Mouse (Mus musculus) forebrain, postnatal 0 days (tissue): ENCODE results near the gene Smad1. TPM values are rescaled to one million over a fixed set of nuclear protein-coding genes. Genes with fewer than 3 reads are reported as not detected.

ENCODE experiments used
- ATAC-seq: fragments of 200-750 bp; cut with Nextera tagmentation; 2 replicates; pipeline ENCODE4 v1.8.0; 2017; ENCODE audit warnings: mild to moderate bottlenecking, moderate library complexity
- DNase-seq: peaks from one replicate; pipeline ENCODE4 v3.0.0-alpha.2; 2015
- H3K27ac ChIP-seq: fragments of 300-500 bp; sonication (generic); 2 replicates; pipeline ENCODE4 v1.5.1; 2014; ENCODE audit warnings: low read depth, mild to moderate bottlenecking, antibody characterized with exemption, low read length, moderate library complexity, mixed read lengths
- H3K27me3 ChIP-seq: fragments of 300-500 bp; sonication (generic); 2 replicates; pipeline ENCODE4 v1.6.1; 2014; ENCODE audit warnings: mild to moderate bottlenecking, low read length, mixed read lengths; ENCODE audit not compliant: insufficient read depth
- H3K36me3 ChIP-seq: fragments of 300-500 bp; sonication (generic); 2 replicates; pipeline ENCODE4 v1.6.1; 2014; ENCODE audit warnings: mild to moderate bottlenecking, moderate library complexity; ENCODE audit not compliant: insufficient read depth
- H3K4me1 ChIP-seq: fragments of 300-500 bp; sonication (generic); 2 replicates; pipeline ENCODE4 v1.6.1; 2014; ENCODE audit warnings: antibody characterized with exemption; ENCODE audit not compliant: insufficient read depth
- H3K4me2 ChIP-seq: fragments of 300-500 bp; sonication (generic); 2 replicates; pipeline ENCODE4 v1.6.1; 2014; ENCODE audit warnings: low read depth, mild to moderate bottlenecking, moderate library complexity
- H3K4me3 ChIP-seq: fragments of 300-500 bp; sonication (generic); 2 replicates; pipeline ENCODE4 v1.5.1; 2014; ENCODE audit warnings: low read depth, low read length, mixed read lengths
- H3K9ac ChIP-seq: fragments of 300-500 bp; sonication (generic); 2 replicates; pipeline ENCODE4 v1.6.1; 2014; ENCODE audit warnings: mild to moderate bottlenecking
- H3K9me3 ChIP-seq: fragments of 300-500 bp; sonication (generic); 2 replicates; pipeline ENCODE4 v1.6.1; 2016; ENCODE audit warnings: low read length
- CTCF ChIP-seq: sonication (generic); IDR thresholded peaks from 2 replicates; pipeline ENCODE4 v1.5.1; 2016; ENCODE audit warnings: antibody characterized with exemption, control low read depth, low read depth
- WGBS: fragments of 180-500 bp; shearing (Covaris S2); extraction: QIAGEN DNeasy Blood & Tissue Kit; methylation state at CpG from one replicate; pipeline ENCODE4 v1.1.7; 2014; 5-methylcytosine and 5-hydroxymethylcytosine counted together
- polyA plus RNA-seq: library from polyadenylated mRNA; unstranded; fragments of >200 nt; fragmentation: Nextera tagmentation; extraction: Ambion mirVana; gene quantifications from 2 replicates; pipeline ENCODE4 v1.2.1, GENCODE M21; 2015
- total RNA-seq: library from RNA; depleted of rRNA; stranded (reverse); fragments of >200 nt; gene quantifications from 2 replicates; pipeline ENCODE4 v1.2.3, GENCODE M21; 2014

Gene Smad1
- total and polyA plus RNA-seq, 2 experiments from 2014 or later, result 57.1 to 80.1 TPM

DNA sequence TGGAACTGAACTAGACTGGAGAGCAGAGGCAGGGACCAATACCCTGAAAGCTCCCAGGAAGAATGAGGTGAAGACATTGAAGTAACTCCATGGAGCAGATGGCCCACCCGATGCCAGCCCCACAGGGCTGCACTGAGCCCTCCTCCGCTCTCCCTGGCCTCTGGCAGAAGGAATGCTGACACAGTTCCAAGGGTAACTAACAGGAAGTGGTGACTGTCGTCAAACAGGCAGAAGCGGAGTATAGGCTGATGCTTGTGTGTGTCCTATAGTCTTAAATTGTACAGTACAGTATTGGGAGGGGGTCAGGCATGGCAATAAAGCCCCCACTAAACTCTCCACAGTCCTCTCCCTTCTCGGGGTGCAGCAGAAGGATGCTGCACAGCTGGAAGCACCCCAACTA is 24.9 kb downstream of the Smad1 start:
- Histone ChIP-seq H3K36me3 (peaks cover 16% of the 10 kb centered on the region), H3K4me2 (no peak overlapping the region), H3K9ac (no peak overlapping the region), H3K27ac (no peak overlapping the region), H3K9me3 (no peaks in the 10 kb centered on the region), H3K27me3 (no peaks in the 10 kb centered on the region), H3K4me1 (peaks cover 3% of the 10 kb centered on the region; the same call in 1 of the 2 replicates), H3K4me3 (no peak overlapping the region)
- DNase-seq (no peak), ATAC-seq (no peak)
- no peak for TF ChIP-seq CTCF
- 55% methylated on average over 5 of the region's 5 CpGs for WGBS

DNA sequence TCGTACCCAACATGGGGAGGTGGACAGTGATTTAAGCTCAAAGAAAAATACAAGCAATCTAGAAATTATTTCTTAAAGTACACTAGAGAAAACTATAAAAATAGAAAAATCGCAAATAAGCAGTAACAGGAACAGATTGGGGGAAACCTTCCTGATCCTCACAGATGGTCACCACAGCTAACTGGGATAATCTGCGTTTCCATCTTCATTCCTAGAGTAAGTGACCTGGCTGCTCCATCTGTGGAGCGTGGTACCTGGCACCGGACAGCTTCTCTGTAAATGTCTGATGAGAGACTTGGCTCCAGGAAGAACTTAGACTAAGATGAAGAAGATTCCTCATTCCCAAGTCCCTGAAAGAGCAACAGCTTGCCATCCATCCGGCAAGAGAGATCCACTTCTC is 25.8 kb downstream of the Smad1 start:
- 75% methylated on average over 6 of the region's 6 CpGs for WGBS
- Histone ChIP-seq H3K4me3 (no peak overlapping the region), H3K9me3 (no peaks in the 10 kb centered on the region), H3K9ac (no peak overlapping the region), H3K27ac (no peak overlapping the region), H3K36me3 (peaks cover 21% of the 10 kb centered on the region), H3K4me1 (peaks cover 5% of the 10 kb centered on the region; the same call in 1 of the 2 replicates), H3K4me2 (no peak overlapping the region), H3K27me3 (no peaks in the 10 kb centered on the region)
- DNase-seq (no peak), ATAC-seq (no peak)
- TF ChIP-seq CTCF, result no peak

DNA sequence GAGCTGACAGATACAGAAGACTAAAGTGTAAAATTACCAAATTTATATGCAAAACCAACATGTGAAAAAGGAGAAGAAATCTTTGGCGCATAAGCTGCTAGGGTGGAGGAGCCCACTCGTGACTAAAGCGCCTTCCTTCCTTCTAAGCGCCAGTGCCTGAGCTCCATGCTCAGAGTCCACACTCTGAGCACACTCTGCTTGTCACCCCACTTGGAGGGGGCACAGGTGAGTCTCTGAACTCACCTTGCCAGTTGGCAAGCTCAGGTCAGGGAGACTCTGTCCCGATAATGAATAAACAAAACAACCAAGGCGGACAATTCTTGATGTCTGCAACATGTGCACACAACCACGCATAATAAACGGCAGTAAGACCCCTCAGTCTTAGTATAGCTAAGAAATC is 26.4 kb downstream of the Smad1 start:
- H3K4me1 ChIP-seq, result peaks cover 2% of the 10 kb centered on the region; the same call in 1 of the 2 replicates
- H3K27ac ChIP-seq, result no peak overlapping the region
- H3K27me3 ChIP-seq, result no peaks in the 10 kb centered on the region
- no peak overlapping the region for H3K4me3 ChIP-seq
- peaks cover 26% of the 10 kb centered on the region for H3K36me3 ChIP-seq
- no peak for TF ChIP-seq CTCF
- H3K9me3 ChIP-seq, result no peaks in the 10 kb centered on the region
- H3K9ac ChIP-seq, result no peak overlapping the region
- WGBS, result 82% methylated on average over 8 of the region's 8 CpGs
- no peak overlapping the region for H3K4me2 ChIP-seq
- DNase-seq (no peak), ATAC-seq (no peak)

DNA sequence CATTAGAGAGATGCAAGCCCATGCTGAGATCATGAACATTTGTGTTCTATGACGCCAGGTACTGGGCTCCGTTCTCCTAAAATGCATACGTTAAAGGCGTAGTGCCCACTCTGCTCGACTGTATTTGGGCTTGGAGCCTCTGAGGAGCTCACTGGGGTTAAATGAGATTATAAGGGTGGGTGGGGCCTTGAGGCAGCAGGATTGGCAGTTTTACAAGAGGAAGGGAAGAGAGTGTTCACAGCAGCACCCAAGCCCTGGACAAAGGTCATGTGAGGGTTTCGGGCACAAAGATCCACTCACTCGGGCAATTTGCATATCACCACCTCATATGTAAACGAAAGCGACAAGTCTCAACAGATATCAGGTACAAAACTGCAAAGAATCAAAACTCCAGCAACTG is 26.8 kb downstream of the Smad1 start:
- DNase-seq, result no peak
- H3K9ac ChIP-seq, result no peak overlapping the region
- TF ChIP-seq CTCF, result no peak
- no peak for ATAC-seq
- H3K4me1 ChIP-seq, result peaks cover 2% of the 10 kb centered on the region; the same call in 1 of the 2 replicates
- no peak overlapping the region for H3K27ac ChIP-seq
- 71% methylated on average over 9 of the region's 9 CpGs for WGBS
- no peak overlapping the region for H3K4me2 ChIP-seq
- peaks cover 26% of the 10 kb centered on the region for H3K36me3 ChIP-seq
- no peaks in the 10 kb centered on the region for H3K27me3 ChIP-seq
- no peaks in the 10 kb centered on the region for H3K9me3 ChIP-seq
- no peak overlapping the region for H3K4me3 ChIP-seq

DNA sequence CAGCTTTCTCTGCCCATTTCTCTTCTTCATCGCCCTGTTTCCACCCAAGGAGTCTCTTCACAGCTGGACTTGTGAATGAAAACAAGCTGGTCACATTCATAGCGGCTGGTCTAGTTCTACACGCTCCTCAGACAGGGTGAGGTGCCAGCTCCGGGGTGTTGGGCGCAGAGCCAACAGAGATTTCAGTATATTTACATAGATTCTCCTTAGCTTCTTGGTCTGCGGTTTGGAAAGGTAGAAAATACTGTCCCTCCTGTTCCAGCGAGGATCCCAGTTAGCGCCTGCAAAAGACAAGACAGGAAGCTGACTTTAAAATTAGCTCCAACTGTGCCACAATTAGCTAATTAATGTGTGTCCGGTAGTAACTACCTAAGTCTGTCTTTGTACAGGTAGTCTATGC is 27.2 kb downstream of the Smad1 start:
- H3K9ac ChIP-seq, result no peak overlapping the region
- H3K27ac ChIP-seq, result no peak overlapping the region
- H3K27me3 ChIP-seq, result no peaks in the 10 kb centered on the region
- no peaks in the 10 kb centered on the region for H3K9me3 ChIP-seq
- no peak overlapping the region for H3K4me2 ChIP-seq
- ATAC-seq, result no peak
- 60% methylated on average over 9 of the region's 9 CpGs for WGBS
- DNase-seq, result no peak
- peaks cover 2% of the 10 kb centered on the region; the same call in 1 of the 2 replicates for H3K4me1 ChIP-seq
- H3K36me3 ChIP-seq, result peaks cover 26% of the 10 kb centered on the region
- TF ChIP-seq CTCF, result no peak
- H3K4me3 ChIP-seq, result no peak overlapping the region

DNA sequence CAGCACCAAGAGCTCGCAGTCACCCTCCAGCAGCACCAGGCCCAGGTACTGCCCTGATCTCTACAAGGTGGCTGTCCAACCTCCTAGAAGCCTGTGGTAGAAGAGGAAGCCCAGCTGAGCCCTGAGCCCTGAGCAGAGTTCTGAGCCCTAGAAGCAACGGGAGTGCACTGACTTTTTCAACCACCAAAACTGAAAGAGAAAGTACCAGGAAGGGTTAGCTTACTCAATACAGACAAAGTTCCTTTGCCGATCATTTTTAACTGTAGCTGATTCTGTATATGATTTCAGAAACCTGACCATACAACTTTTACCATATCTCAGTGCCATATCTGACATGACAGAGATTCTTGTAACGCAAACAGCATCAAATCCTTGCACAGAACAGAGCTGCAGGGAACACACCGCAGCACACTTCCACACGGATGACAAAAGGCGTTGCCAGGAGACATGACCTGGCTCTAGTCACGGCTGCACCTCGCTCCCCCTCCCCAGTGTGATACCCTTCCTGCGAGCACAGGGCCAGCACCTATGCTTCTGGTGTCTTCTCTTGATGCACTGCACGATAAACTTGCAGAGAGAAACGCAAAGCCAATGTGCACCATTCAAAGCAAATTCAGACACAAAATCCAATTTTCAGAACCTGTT is 28.6 kb downstream of the Smad1 start:
- DNase-seq (no peak), ATAC-seq (no peak)
- no peaks in the 10 kb centered on the region for H3K9me3 ChIP-seq
- no peak overlapping the region for H3K4me3 ChIP-seq
- no peaks in the 10 kb centered on the region for H3K27me3 ChIP-seq
- H3K36me3 ChIP-seq, result peaks cover 26% of the 10 kb centered on the region
- H3K4me1 ChIP-seq, result peaks cover 2% of the 10 kb centered on the region
- no peak for TF ChIP-seq CTCF
- no peak overlapping the region for H3K9ac ChIP-seq
- no peak overlapping the region for H3K4me2 ChIP-seq
- no peak overlapping the region for H3K27ac ChIP-seq
- 90% methylated on average over 12 of the region's 12 CpGs for WGBS

DNA sequence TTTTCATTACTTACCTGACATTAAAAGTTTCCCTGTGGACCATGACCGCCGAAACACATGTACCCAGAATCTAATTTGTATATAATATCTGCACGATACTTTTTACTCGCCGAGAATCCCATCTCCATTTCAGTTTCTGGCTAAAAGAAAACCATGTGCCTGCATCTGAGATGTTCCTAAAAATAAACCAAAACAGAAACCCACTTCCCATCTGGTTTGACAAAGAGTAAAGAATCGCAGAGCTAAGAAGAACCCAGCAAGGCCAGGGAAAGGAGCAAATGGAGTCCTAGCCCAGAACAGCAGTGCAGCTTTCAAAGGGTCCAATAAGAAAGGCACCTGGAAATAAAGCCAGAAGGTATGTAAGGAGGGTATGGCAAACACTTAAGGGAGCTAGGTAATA is 30.2 kb downstream of the Smad1 start:
- WGBS, result 72% methylated on average over 6 of the region's 6 CpGs
- TF ChIP-seq CTCF, result no peak
- DNase-seq (no peak), ATAC-seq (no peak)
- H3K27ac ChIP-seq, result no peak overlapping the region
- H3K9me3 ChIP-seq, result no peaks in the 10 kb centered on the region
- H3K4me3 ChIP-seq, result no peak overlapping the region
- H3K4me1 ChIP-seq, result peaks cover 2% of the 10 kb centered on the region
- H3K27me3 ChIP-seq, result no peaks in the 10 kb centered on the region
- H3K9ac ChIP-seq, result no peak overlapping the region
- peaks cover 34% of the 10 kb centered on the region for H3K36me3 ChIP-seq
- H3K4me2 ChIP-seq, result no peak overlapping the region
